Mouse (Mus musculus) midbrain, embryonic 10.5 days (tissue): ENCODE measurements around the gene Gli1. TPM values are rescaled to one million over a fixed set of nuclear protein-coding genes. Genes with fewer than 3 reads are reported as not detected.

Experiments
- DNase-seq: peaks from one replicate; pipeline ENCODE4 v3.0.0-alpha.2; 2017; ENCODE audit warnings: low spot score
- H3K27ac ChIP-seq: fragments of 300-500 bp; sonication (generic); replicated peaks from 2 replicates; pipeline ENCODE4 v1.5.1; 2016; ENCODE audit warnings: mild to moderate bottlenecking
- H3K27me3 ChIP-seq: fragments of 300-500 bp; sonication (generic); 2 replicates; pipeline ENCODE4 v1.6.1; 2016; ENCODE audit warnings: low read depth, mild to moderate bottlenecking; ENCODE audit not compliant: poor library complexity, severe bottlenecking
- H3K36me3 ChIP-seq: fragments of 300-500 bp; sonication (generic); 2 replicates; pipeline ENCODE4 v1.6.1; 2016; ENCODE audit warnings: mild to moderate bottlenecking, moderate library complexity
- H3K4me1 ChIP-seq: fragments of 300-500 bp; sonication (generic); 2 replicates; pipeline ENCODE4 v1.6.1; 2016
- H3K4me3 ChIP-seq: fragments of 300-500 bp; sonication (generic); 2 replicates; pipeline ENCODE4 v1.5.1; 2016; ENCODE audit warnings: mild to moderate bottlenecking, moderate library complexity
- H3K9me3 ChIP-seq: fragments of 300-500 bp; sonication (generic); replicated peaks from 2 replicates; pipeline ENCODE4 v1.6.1; 2016; ENCODE audit warnings: mild to moderate bottlenecking
- WGBS: fragments of 180-500 bp; shearing (Covaris S2); methylation state at CpG from one replicate; pipeline ENCODE4 v1.1.7; 2016; 5-methylcytosine and 5-hydroxymethylcytosine counted together
- polyA plus RNA-seq: library from polyadenylated mRNA; unstranded; fragments of >200 nt; fragmentation: Nextera tagmentation; extraction: Ambion mirVana; gene quantifications from 2 replicates; pipeline ENCODE4 v1.2.1, GENCODE M21; 2016

The Gli1 gene
- polyA plus RNA-seq, 1 experiment from 2014 or later = 11.0 TPM

DNA sequence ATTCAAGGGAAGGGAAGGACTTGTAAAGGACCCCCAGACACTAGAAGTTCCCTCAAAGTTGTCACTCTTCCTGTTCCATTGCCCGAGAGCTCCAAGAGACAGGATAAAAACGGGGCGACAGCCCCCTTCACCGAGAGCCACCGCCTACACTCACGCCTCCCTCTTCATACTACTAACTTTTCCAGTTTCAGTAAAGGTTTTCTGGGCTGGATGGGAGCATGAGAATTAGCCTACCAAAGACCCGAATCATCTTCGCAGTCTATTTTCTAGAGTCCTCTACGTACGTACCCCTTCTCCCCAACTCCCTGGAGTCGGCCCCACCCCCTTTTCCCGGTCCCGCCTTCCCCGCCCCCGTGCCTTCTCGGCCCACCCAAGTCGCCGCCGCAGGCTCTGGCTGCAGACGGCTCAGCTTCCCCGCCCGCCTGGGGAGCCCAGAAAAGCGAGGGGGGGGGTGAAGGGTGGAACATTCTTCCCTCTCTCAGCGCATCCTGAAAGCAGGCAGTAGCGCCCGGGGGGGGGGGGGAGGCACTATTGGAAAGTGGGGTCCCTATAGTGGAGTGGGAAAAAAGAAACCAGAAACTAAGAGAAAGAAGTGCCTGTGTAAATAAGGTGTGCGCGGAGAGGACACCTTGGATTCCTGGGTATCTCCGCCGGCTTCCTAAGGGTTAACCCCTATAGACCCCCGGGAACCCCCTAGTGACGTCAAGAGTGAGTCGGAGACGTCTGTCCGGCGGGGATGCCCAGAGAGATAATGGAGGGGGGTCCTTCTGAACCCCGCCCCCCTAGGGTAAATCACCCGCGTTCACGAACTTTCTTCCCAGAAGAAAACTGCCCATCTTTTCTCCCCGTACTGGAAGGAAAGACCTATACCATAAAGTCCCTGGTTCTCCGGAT lies 1.8 kb downstream of the Gli1 start:
- WGBS = under 1% methylated on average over 41 of the region's 42 CpGs
- Histone ChIP-seq H3K9me3 (no peaks in the 10 kb centered on the region), H3K36me3 (peaks cover 29% of the 10 kb centered on the region), H3K27ac (peak overlapping the region; percentile 94), H3K4me1 (peaks cover 45% of the 10 kb centered on the region), H3K27me3 (peaks cover 49% of the 10 kb centered on the region), H3K4me3 (peak overlapping the region; percentile 64)
- peak; percentile 84 for DNase-seq

DNA sequence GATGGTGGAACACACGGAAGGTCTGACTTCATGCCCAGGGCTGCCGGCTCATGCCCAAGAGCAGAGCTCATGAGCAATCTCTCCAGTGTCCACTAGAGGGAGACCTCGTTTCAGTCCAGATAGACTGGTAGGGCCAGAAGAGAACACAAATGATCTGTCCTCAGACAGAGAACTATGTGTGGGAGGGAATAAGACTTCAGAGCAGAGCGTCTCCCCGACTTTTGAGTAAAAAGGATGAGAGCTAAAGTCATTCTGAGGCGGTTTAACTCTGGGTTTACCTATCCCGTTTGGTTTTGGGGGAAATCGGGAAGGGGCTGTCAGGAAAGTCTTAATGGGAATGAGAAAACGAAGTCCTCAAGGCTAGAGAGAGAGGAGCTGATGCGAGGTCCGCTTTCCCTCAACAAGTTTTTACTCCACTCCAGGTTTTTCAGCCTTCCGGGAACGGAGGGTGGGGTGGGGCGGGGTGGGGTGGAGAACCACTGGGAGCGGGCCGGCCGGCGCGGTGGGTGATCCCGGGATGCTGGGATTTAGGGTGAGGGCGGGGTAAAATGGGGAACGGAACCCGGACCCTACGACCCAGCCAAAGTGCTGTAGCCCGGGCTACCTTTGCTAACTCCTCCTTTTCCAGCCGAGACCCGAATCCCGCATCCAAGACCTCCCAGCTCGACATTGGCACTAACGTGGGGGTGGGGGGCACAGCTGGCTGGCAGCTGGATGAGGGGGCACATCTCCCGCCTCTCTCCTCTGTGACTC lies 2.7 kb downstream of the Gli1 start:
- DNase-seq = peak; percentile 89
- H3K27ac ChIP-seq = peak overlapping the region; percentile 94
- no peaks in the 10 kb centered on the region for H3K9me3 ChIP-seq
- peaks cover 49% of the 10 kb centered on the region for H3K27me3 ChIP-seq
- H3K4me1 ChIP-seq = peaks cover 45% of the 10 kb centered on the region
- peaks cover 36% of the 10 kb centered on the region for H3K36me3 ChIP-seq
- WGBS = under 1% methylated on average over 31 of the region's 31 CpGs
- peak overlapping the region; percentile 64 for H3K4me3 ChIP-seq

DNA sequence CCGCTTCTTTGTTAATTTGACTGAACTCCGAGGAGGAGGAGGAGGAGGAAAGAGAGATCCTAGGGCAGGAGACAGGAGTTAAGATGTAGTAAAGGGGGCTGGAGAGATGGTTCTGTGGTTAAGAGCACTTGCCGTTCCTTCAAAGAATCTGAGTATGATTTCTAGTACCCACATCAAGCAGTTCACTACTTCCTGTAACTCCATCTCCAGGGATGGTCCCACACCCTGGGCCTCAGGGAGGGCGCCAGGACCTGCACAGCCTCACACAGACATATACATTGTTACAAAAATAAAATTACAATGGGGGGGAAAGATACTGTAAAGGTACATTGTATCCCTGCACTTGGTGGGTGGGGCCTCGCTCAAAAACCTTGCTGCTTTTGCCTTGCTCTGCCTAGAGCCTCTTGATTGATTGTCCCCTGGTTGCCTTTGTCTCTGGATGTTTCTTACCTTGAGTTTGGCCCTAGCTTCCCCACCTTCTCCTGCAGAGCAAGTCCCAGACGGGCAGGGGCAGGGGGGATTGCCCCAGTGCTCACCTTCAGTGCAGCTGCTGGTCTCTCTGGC lies 4.2 kb downstream of the Gli1 start:
- WGBS = 88% methylated on average over 6 of the region's 6 CpGs
- peaks cover 45% of the 10 kb centered on the region for H3K4me1 ChIP-seq
- H3K27me3 ChIP-seq = peaks cover 49% of the 10 kb centered on the region
- no peak overlapping the region for H3K4me3 ChIP-seq
- H3K27ac ChIP-seq = no peak overlapping the region
- no peaks in the 10 kb centered on the region for H3K9me3 ChIP-seq
- DNase-seq = no peak
- peaks cover 48% of the 10 kb centered on the region for H3K36me3 ChIP-seq

DNA sequence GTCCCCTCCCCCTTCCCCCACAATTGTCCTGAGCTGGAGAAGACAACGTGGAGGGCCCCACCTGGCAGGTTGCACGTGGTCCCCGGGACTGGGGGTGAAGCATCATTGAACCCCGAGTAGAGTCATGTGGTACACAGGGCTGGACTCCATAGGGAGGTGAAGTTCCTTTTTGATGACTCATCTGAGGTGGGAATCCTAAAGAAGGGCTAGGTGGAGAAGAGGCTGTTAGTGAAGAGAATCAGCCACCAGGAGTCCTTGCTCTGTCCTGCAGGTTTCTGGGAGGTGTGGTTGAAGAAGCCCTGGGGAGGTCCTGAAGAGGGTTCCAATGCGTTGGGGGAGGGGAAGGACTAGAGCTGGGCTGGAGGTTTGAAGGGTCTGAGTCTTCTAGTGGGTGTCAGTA lies 4.8 kb downstream of the Gli1 start:
- Histone ChIP-seq H3K4me3 (no peak overlapping the region), H3K9me3 (no peaks in the 10 kb centered on the region), H3K27me3 (peaks cover 48% of the 10 kb centered on the region), H3K36me3 (peaks cover 55% of the 10 kb centered on the region), H3K27ac (no peak overlapping the region), H3K4me1 (peaks cover 44% of the 10 kb centered on the region)
- 73% methylated on average over 5 of the region's 5 CpGs for WGBS
- DNase-seq = no peak

DNA sequence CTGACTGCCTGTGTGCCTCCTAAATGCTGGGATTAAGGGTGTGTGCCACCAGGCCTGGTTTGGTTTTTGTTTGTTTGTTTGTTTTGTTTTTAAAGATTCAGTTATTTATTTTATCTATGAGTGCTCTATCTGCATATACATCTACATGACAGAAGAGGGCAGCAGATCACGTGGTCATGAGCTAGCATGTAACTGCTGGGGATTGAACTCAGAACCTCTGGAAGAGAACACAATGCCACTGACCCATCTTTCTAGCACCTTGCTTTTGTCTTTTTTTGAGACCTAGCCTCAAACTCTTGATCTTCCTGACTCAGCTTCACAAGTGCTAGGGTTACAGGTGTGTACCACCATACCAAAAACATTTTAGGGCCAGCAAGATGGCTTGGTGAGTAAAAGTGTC lies 6.5 kb downstream of the Gli1 start:
- peaks cover 72% of the 10 kb centered on the region for H3K36me3 ChIP-seq

DNA sequence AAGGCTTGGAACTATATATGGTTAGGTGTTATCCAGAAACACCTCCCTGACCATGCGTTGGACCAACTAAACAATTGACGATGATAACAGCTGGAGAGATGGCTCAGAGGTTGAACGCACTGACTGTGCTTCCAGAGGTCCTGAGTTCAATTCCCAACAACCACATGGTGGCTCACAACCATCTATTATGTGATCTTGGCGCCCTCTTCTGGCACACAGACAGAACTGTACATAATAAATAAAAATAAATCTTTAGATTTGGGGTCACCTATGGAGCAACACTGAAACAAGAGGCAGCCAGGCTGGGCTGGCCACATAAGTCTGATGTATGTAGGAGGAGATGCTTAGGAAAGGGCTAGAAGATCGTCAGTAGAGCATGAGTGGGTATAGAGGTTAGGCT lies 8.6 kb downstream of the Gli1 start:
- 70% methylated on average over 5 of the region's 5 CpGs for WGBS
- peaks cover 76% of the 10 kb centered on the region for H3K36me3 ChIP-seq

More for the DNA sequence above, 6.5 kb downstream of the Gli1 start:
- H3K4me1 ChIP-seq = peaks cover 27% of the 10 kb centered on the region
- 62% methylated on average over 1 of the region's 1 CpGs for WGBS
- peaks cover 48% of the 10 kb centered on the region for H3K27me3 ChIP-seq
- no peaks in the 10 kb centered on the region for H3K9me3 ChIP-seq
- no peak overlapping the region for H3K27ac ChIP-seq
- no peak for DNase-seq
- H3K4me3 ChIP-seq = no peak overlapping the region

DNA sequence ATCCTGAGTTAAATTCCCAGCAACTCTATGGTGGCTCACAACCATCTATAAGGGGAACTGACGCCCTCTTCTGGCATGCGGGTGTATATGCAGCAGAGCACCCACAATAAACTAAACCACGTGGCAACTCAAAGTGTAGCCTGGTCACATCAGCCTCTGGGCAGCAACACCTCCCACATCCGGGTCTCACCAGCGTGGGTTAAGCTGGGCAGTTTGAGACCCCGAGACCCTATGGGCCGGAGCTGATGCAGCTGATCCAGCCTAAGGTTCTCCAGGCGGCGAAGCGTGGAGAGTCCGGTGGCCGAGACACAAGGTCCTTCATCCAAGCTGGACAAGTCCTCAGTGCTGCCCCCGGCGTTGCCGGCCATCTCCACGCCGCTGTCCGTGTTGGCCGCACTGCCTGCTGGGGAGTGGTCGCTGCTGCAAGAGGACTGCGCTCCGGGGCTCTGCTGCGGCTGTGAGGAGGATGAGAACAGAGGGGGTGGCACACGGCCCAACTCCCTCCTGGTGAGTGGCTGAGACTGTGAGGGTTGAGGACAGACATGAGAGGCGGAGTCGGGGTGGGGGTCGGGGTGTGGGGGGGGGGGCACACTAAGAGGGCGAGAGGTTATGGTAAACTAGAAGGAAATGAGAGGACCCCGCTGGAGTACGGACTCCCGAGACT lies 9.4 kb downstream of the Gli1 start:
- DNase-seq = peak; percentile 52
- peaks cover 69% of the 10 kb centered on the region for H3K36me3 ChIP-seq

More for the DNA sequence above, 8.6 kb downstream of the Gli1 start:
- Histone ChIP-seq H3K4me3 (no peak overlapping the region), H3K27ac (no peak overlapping the region), H3K27me3 (peaks cover 57% of the 10 kb centered on the region), H3K4me1 (peaks cover 6% of the 10 kb centered on the region), H3K9me3 (no peaks in the 10 kb centered on the region)
- DNase-seq = no peak

DNA sequence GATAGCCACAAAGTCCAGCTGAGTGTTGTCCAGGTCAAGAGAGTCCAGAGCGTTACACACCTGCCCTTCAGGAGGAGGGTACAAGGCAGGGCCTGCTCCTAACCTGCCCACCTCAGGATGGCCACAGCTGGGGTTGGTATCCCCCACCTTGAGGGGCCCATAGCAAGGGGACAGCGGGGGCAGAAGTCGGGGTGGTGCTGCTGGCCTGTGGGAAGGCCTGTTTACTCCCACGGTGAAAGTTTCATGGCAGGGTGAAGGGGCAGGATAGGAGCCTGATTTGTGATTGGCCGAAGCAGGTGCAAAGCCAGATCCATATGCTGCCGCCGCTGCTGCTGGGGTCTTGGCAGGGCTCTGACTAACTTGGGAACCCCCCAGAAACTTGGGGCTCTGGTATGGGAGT lies 11.6 kb downstream of the Gli1 start:
- peaks cover 21% of the 10 kb centered on the region for H3K4me1 ChIP-seq
- H3K27me3 ChIP-seq = peaks cover 73% of the 10 kb centered on the region
- H3K4me3 ChIP-seq = no peak overlapping the region
- H3K9me3 ChIP-seq = no peaks in the 10 kb centered on the region
- H3K27ac ChIP-seq = no peak overlapping the region
- 90% methylated on average over 7 of the region's 7 CpGs for WGBS
- H3K36me3 ChIP-seq = peaks cover 48% of the 10 kb centered on the region
- no peak for DNase-seq

More for the DNA sequence above, 9.4 kb downstream of the Gli1 start:
- Histone ChIP-seq H3K27ac (peak overlapping the region; percentile 76), H3K27me3 (peaks cover 57% of the 10 kb centered on the region), H3K4me3 (peak overlapping the region; percentile 41), H3K9me3 (no peaks in the 10 kb centered on the region), H3K4me1 (peaks cover 6% of the 10 kb centered on the region)
- 38% methylated on average over 31 of the region's 31 CpGs for WGBS

DNA sequence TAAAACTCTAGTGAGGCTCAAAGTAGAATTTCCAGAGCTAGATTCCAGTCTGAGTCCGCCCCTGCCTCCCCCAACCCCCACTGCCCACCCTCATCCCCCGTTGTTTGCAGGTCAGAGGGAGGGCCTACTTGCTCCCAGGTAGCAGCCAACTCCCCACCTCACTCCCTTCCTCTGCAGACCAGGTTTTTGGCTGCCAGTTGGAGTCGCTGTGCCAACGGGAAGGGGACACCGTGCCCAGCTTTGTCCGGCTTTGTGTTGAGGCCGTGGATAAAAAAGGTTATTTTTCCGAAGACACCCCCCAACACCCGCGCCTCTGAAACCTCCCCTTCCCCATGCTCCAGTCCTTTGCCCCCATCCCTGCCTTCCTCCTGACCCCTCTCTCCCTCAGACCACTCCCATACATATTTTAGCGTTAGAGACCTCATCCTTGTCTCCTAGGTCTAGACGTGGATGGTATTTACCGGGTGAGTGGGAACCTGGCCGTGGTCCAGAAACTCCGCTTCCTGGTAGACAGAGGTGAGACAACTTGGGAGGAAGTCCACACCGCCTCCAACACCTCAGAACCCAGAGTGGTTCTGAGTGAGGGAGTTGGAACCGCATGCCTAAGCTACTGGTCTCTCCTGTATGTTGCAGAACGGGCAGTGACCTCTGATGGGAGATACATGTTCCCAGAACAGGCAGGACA lies 14.2 kb downstream of the Gli1 start:
- Histone ChIP-seq H3K36me3 (peaks cover 28% of the 10 kb centered on the region), H3K27ac (no peak overlapping the region), H3K9me3 (no peaks in the 10 kb centered on the region), H3K27me3 (peaks cover 98% of the 10 kb centered on the region), H3K4me3 (no peak overlapping the region), H3K4me1 (peaks cover 20% of the 10 kb centered on the region)
- no peak for DNase-seq
- whole genome bisulfite sequencing = 51% methylated on average over 18 of the region's 18 CpGs

DNA sequence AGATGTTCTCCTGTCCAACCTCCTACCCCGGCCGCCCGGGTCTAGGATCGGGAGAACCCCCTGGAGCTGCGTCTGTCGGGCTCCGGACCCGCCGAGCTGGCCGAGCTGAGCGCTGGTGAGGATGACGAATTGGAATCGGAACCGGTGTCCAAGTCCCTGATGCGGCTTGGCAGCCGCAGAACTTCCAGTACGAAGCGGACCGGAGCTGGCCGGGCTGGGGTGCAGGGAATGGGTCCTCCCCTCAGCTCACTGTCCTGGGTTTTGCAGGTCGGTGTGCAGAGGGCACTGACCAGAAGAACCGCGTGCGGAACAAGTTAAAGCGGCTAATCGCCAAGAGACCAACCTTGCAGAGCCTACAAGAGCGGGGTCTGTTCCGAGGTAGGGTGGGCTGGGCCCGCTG lies 14.9 kb downstream of the Gli1 start:
- Histone ChIP-seq H3K27ac (peak overlapping the region; percentile 19; the same call in 1 of the 2 replicates), H3K9me3 (no peaks in the 10 kb centered on the region), H3K4me1 (peaks cover 15% of the 10 kb centered on the region), H3K36me3 (peaks cover 20% of the 10 kb centered on the region), H3K27me3 (peaks cover 99% of the 10 kb centered on the region), H3K4me3 (peak overlapping the region; percentile 56)
- DNase-seq = no peak
- WGBS = 5% methylated on average over 29 of the region's 29 CpGs

DNA sequence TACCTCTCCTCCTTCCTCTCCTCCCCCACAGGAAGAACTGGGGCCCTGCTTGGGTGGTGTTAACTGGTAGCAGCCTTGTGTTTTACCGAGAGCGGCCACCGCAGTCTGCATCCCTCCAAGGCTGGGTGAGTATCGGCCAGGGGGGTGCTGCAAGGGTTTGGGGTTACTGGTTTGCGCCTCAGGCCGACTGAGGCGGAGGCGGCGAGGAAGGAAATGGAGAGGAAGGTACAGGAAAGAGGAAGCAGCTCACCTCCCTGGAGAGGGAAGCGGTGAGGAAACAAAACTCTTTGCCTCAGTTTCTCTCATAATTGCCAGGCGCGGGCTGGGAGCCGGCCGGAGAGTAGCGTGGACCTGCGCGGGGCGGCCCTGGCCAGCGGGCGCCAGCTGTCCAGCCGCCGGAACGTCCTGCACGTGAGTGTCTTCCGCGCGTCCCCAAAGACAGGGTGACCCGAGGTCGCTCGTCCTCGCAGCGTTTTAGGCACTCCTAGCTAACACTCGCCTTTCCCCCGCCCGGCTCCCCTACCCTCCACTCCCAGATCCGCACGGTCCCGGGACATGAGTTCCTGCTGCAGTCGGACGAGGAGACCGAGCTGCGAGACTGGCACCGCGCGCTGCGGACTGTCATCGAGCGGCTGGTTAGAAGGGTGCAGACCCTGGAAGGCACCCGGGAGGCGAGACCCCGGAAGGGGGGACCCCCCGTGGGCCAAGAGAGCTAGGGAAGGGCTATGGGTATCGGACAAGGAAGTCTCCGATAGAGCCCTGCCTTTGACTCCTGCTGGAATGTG lies 15.6 kb downstream of the Gli1 start:
- Histone ChIP-seq H3K9me3 (no peaks in the 10 kb centered on the region), H3K4me1 (peaks cover 15% of the 10 kb centered on the region), H3K27me3 (peaks cover 95% of the 10 kb centered on the region), H3K4me3 (peak overlapping the region; percentile 56), H3K36me3 (peaks cover 14% of the 10 kb centered on the region), H3K27ac (peak overlapping the region; percentile 19; the same call in 1 of the 2 replicates)
- peak; percentile 64 for DNase-seq
- WGBS = under 1% methylated on average over 54 of the region's 54 CpGs
